Mouse (Mus musculus) liver, embryonic 15.5 days (tissue): ENCODE measurements around the gene Ifi27. TPM values are rescaled to one million over a fixed set of nuclear protein-coding genes. Genes with fewer than 3 reads are reported as not detected.
"Not testable (repeated sequence)": the region's sequence is repeated elsewhere in the genome, so short reads cannot be mapped to it uniquely, and the experiment has no call there.

Experiments used
- ATAC-seq: fragments of 200-750 bp; cut with Nextera tagmentation; 2 replicates; pipeline ENCODE4 v1.8.0; 2017; ENCODE audit warnings: moderate number of reproducible peaks, mild to moderate bottlenecking, moderate library complexity; ENCODE audit not compliant: insufficient read depth
- H3K27ac ChIP-seq: fragments of 300-500 bp; sonication (generic); replicated peaks from 2 replicates; pipeline ENCODE4 v1.5.1; 2015; ENCODE audit warnings: mild to moderate bottlenecking, inconsistent platforms
- H3K27me3 ChIP-seq: fragments of 300-500 bp; sonication (generic); 2 replicates; pipeline ENCODE4 v1.6.1; 2015; ENCODE audit warnings: mild to moderate bottlenecking, inconsistent platforms
- H3K36me3 ChIP-seq: fragments of 300-500 bp; sonication (generic); replicated peaks from 2 replicates; pipeline ENCODE4 v1.6.1; 2015; ENCODE audit warnings: moderate library complexity, mild to moderate bottlenecking, inconsistent platforms
- H3K4me1 ChIP-seq: fragments of 300-500 bp; sonication (generic); replicated peaks from 2 replicates; pipeline ENCODE4 v1.6.1; 2015; ENCODE audit warnings: inconsistent platforms
- H3K4me2 ChIP-seq: fragments of 300-500 bp; sonication (generic); 2 replicates; pipeline ENCODE4 v1.6.1; 2015; ENCODE audit warnings: moderate library complexity, mild to moderate bottlenecking, inconsistent platforms
- H3K4me3 ChIP-seq: fragments of 300-500 bp; sonication (generic); replicated peaks from 2 replicates; pipeline ENCODE4 v1.5.1; 2015; ENCODE audit warnings: mild to moderate bottlenecking, inconsistent platforms
- H3K9ac ChIP-seq: fragments of 300-500 bp; sonication (generic); 2 replicates; pipeline ENCODE4 v1.6.1; 2015; ENCODE audit warnings: moderate library complexity, mild to moderate bottlenecking, inconsistent platforms
- H3K9me3 ChIP-seq: fragments of 300-500 bp; sonication (generic); replicated peaks from 2 replicates; pipeline ENCODE4 v1.6.1; 2016; ENCODE audit warnings: inconsistent platforms
- WGBS: fragments of 180-500 bp; shearing (Covaris S2); methylation state at CpG from one replicate; pipeline ENCODE4 v1.1.7; 2015; ENCODE audit warnings: mixed read lengths; ENCODE audit not compliant: insufficient replicate concordance; 5-methylcytosine and 5-hydroxymethylcytosine counted together
- polyA plus RNA-seq: library from polyadenylated mRNA; unstranded; fragments of >200 nt; fragmentation: Nextera tagmentation; extraction: Ambion mirVana; gene quantifications from 2 replicates; pipeline ENCODE4 v1.2.1, GENCODE M21; 2015

Gene Ifi27
- polyA plus RNA-seq, 1 experiment from 2014 or later, result 31.5 TPM

GRCm38 (mm10) chr12:103408144-103408543 lies 25.9 kb upstream of the Ifi27 start:
- H3K27ac ChIP-seq, result no peak overlapping the region
- no peak overlapping the region for H3K4me2 ChIP-seq
- ATAC-seq, result no peak
- H3K36me3 ChIP-seq, result peaks cover 100% of the 10 kb centered on the region
- 79% methylated on average over 10 of the region's 10 CpGs for WGBS
- H3K9ac ChIP-seq, result no peak overlapping the region
- H3K9me3 ChIP-seq, result no peaks in the 10 kb centered on the region
- no peaks in the 10 kb centered on the region for H3K4me1 ChIP-seq
- H3K4me3 ChIP-seq, result no peak overlapping the region
- no peaks in the 10 kb centered on the region for H3K27me3 ChIP-seq

DNA sequence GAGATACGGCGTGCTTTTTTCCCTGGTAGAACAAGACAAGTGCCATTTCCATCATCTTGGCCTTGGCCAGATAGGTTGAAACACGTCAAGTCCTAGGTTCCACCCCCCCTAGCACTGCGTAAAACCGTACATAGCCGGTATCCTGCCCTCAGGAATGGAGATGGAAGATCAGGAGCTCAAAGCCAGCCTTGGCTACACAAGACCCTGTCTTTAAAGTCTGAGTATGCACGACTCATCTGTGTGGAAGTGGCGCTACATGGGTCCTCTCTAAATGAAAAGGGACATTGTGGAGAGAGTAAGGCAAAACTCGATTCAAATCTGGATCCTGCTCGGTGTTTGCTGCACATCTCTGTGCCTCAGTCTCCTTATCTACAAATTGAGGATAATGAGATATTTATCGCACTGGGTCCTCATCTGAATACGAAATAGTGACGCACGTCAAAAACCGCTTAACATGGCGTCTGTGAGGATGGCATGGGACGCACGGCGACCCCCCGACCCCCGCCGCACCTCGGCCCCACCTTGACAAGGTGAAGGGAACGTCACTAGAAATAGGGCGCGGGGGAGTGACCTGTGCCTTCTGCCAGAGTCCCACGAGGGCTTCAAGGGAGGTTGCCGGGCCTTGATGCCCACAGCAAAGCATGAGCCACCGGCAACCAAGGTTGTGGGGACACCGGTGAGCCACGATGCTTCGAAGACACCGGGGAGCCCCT lies 8.8 kb upstream of the Ifi27 start:
- no peaks in the 10 kb centered on the region for H3K9me3 ChIP-seq
- ATAC-seq, result peak; percentile 19
- H3K9ac ChIP-seq, result peak overlapping the region; percentile 84
- peaks cover 23% of the 10 kb centered on the region for H3K36me3 ChIP-seq
- 7% methylated on average over 33 of the region's 33 CpGs for WGBS
- H3K4me1 ChIP-seq, result peaks cover 43% of the 10 kb centered on the region
- no peaks in the 10 kb centered on the region for H3K27me3 ChIP-seq
- peak overlapping the region; percentile 88 for H3K4me3 ChIP-seq
- H3K4me2 ChIP-seq, result peak overlapping the region; percentile 82
- H3K27ac ChIP-seq, result peak overlapping the region; percentile 71

- peaks cover 40% of the 10 kb centered on the region for H3K4me1 ChIP-seq
- peak within 1 kb of the TSS; percentile 77 for H3K27ac ChIP-seq
- no peaks in the 10 kb centered on the region for H3K27me3 ChIP-seq
- peak; percentile 100 for ATAC-seq
- H3K36me3 ChIP-seq, result peaks cover 23% of the 10 kb centered on the region
- peak within 1 kb of the TSS; percentile 88 for H3K4me3 ChIP-seq
- H3K4me2 ChIP-seq, result peak within 1 kb of the TSS; percentile 82
- H3K9me3 ChIP-seq, result no peaks in the 10 kb centered on the region
- H3K9ac ChIP-seq, result peak within 1 kb of the TSS; percentile 84
- WGBS, result 2% methylated on average over 33 of the region's 33 CpGs
Observed at GRCm38 (mm10) chr12:103425729-103426470, 8.1 kb upstream of the Ifi27 start, which contains the start of gene Ddx24. Gene Ddx24 (minus strand): TSS chr12:103425830.

DNA sequence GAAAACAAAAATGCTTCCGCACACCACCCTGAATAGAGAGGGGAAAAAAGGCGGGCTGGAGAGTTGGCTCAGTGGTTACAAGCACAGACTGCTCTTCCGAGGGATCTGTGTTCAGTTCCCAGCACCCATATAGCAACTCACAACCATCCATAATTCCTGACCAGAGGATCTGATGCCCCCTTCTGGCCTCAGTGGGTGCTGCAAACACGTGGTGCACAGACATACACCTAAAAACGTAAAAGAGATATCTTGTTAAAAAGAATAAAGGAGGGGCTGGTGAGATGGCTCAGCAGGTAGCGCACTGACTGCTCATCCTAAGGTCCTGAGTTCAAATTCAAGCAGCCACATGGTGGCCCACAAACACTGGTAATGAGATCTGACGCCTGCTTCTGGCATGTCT lies 7.3 kb upstream of the Ifi27 start:
- H3K9me3 ChIP-seq, result no peaks in the 10 kb centered on the region
- no peak overlapping the region for H3K4me3 ChIP-seq
- 82% methylated on average over 7 of the region's 7 CpGs for WGBS
- no peak overlapping the region for H3K9ac ChIP-seq
- peaks cover 17% of the 10 kb centered on the region for H3K36me3 ChIP-seq
- no peak overlapping the region for H3K4me2 ChIP-seq
- peaks cover 33% of the 10 kb centered on the region for H3K4me1 ChIP-seq
- H3K27ac ChIP-seq, result no peak overlapping the region
- no peaks in the 10 kb centered on the region for H3K27me3 ChIP-seq
- ATAC-seq, result no peak

- H3K36me3 ChIP-seq, result no peaks in the 10 kb centered on the region
- H3K4me1 ChIP-seq, result peaks cover 9% of the 10 kb centered on the region; the same call in 1 of the 2 replicates
- no peaks in the 10 kb centered on the region for H3K27me3 ChIP-seq
- 74% methylated on average over 2 of the region's 2 CpGs for WGBS
- no peaks in the 10 kb centered on the region for H3K9me3 ChIP-seq
- H3K4me3 ChIP-seq, result no peak overlapping the region
- no peak overlapping the region for H3K4me2 ChIP-seq
- no peak overlapping the region for H3K9ac ChIP-seq
- no peak overlapping the region for H3K27ac ChIP-seq
- ATAC-seq, result no peak
Observed at GRCm38 (mm10) chr12:103433430-103433829, 581 bp upstream of the Ifi27 start.

DNA sequence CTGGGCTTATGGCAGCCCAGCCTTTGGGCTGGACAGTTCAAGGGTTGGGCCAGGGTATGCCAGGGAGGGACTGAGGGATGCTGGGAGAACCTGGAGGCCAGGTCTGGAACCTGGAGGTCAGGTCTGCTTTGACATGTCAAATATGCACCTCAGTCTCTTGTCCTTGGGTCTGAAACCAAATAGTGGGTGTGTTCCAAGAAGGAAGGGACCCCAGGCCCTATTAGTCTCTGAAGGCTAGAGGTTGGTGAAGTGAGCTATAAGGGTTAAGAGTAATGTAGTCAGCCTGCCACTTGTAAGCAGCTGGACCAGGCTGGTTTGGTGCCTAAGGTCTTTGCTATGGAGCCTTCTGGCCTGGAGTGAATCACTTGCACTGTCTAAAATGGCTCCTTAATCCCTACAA lies 850 bp downstream of the Ifi27 start:
- no peaks in the 10 kb centered on the region for H3K9me3 ChIP-seq
- H3K9ac ChIP-seq, result no peak overlapping the region
- peaks cover 9% of the 10 kb centered on the region; the same call in 1 of the 2 replicates for H3K4me1 ChIP-seq
- H3K4me3 ChIP-seq, result peak overlapping the region; percentile 25; the same call in 1 of the 2 replicates
- H3K4me2 ChIP-seq, result peak overlapping the region; percentile 52
- no peak overlapping the region for H3K27ac ChIP-seq
- H3K36me3 ChIP-seq, result no peaks in the 10 kb centered on the region
- no peaks in the 10 kb centered on the region for H3K27me3 ChIP-seq
- no peak for ATAC-seq

DNA sequence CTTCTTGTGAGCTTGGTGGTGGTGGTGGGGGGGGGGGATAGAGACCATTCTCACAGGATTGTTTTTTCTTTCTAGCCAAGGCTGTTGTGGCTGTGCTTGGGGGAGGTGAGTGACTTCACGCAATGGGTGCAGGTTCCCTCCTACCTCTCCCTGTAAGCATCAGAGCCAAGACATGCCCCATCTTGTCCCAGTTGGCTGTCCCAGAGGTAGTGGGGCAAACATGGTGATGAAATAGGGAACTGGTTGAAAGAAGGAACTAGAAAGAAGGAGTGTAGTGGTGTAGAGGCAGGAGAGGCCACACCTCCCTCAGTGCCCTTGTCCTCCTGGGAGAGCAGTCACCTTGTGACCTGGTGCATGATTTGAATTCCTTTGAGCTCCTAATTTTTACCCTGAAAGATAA lies 3.6 kb downstream of the Ifi27 start:
- H3K9ac ChIP-seq, result no peak overlapping the region
- no peaks in the 10 kb centered on the region for H3K9me3 ChIP-seq
- ATAC-seq, result no peak
- H3K36me3 ChIP-seq, result no peaks in the 10 kb centered on the region
- H3K4me2 ChIP-seq, result no peak overlapping the region
- WGBS, result 80% methylated on average over 1 of the region's 1 CpGs
- H3K27ac ChIP-seq, result no peak overlapping the region
- no peaks in the 10 kb centered on the region for H3K27me3 ChIP-seq
- no peak overlapping the region for H3K4me3 ChIP-seq
- peaks cover 9% of the 10 kb centered on the region; the same call in 1 of the 2 replicates for H3K4me1 ChIP-seq

- Histone ChIP-seq H3K4me3 (no peak within 1 kb of the TSS), H3K4me2 (no peak within 1 kb of the TSS), H3K27ac (no peak within 1 kb of the TSS), H3K27me3 (no peaks in the 10 kb centered on the region), H3K9ac (no peak within 1 kb of the TSS), H3K36me3 (no peaks in the 10 kb centered on the region), H3K4me1 (no peaks in the 10 kb centered on the region), H3K9me3 (no peaks in the 10 kb centered on the region)
- 37% methylated on average over 3 of the region's 3 CpGs for WGBS
- ATAC-seq, result no peak
Observed at GRCm38 (mm10) chr12:103443524-103443923, 9.5 kb downstream of the Ifi27 start, which contains the start of gene Ifi27l2a. Gene Ifi27l2a (minus strand): TSS chr12:103443680.

GRCm38 (mm10) chr12:103444261-103444660 lies 10.2 kb downstream of the Ifi27 start:
- H3K27ac ChIP-seq, ATAC-seq, H3K4me1 ChIP-seq, H3K9ac ChIP-seq, H3K4me2 ChIP-seq, H3K9me3 ChIP-seq, H3K27me3 ChIP-seq, H3K36me3 ChIP-seq, H3K4me3 ChIP-seq: not testable (repeated sequence)
- WGBS, result 26% methylated on average over 5 of the region's 7 CpGs

DNA sequence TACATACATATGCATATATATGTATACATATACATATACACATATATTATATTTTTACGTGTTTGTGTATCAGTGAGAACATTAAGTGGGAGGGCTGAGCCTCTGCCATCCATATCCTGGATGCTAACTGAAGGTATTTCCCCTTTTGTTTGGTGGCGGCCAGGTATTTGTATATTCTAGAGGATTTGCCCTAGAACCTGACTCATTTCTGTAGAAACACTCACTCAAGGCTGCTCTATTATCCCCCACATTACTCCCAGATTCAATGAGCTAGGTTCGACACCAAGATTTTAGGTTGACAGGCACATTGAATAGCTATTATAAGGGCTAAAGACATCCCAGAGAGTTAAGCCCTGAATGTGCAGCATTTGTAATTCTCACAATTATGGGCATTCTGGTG lies 11.0 kb downstream of the Ifi27 start:
- H3K9me3 ChIP-seq, result no peaks in the 10 kb centered on the region
- H3K4me1 ChIP-seq, result no peaks in the 10 kb centered on the region
- H3K27ac ChIP-seq, result no peak overlapping the region
- ATAC-seq, result no peak
- 60% methylated on average over 3 of the region's 3 CpGs for WGBS
- no peak overlapping the region for H3K4me2 ChIP-seq
- H3K27me3 ChIP-seq, result no peaks in the 10 kb centered on the region
- H3K36me3 ChIP-seq, result no peaks in the 10 kb centered on the region
- no peak overlapping the region for H3K4me3 ChIP-seq
- H3K9ac ChIP-seq, result no peak overlapping the region

DNA sequence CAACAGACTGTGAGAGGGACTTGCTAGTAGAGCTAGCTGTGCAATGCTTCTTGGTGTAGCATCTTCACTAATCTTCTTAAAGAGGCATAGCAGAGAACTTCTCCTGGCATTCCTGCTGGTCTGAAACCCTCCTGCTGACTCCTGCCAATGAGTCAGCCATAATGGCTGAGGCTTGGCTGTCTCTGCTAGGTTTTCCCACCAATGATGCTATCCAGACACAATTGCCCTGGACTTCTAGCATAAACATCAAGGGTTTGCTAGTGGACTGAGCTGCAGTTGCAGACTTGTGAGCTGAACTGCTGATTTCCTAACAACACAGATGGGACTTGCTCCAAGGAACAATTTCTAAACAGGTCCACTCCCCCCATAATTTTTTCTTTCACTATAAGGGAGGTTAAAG lies 19.4 kb downstream of the Ifi27 start:
- ATAC-seq, result no peak
- no peak overlapping the region for H3K4me2 ChIP-seq
- H3K9me3 ChIP-seq, result no peaks in the 10 kb centered on the region
- H3K9ac ChIP-seq, result no peak overlapping the region
- H3K27ac ChIP-seq, result no peak overlapping the region
- no peaks in the 10 kb centered on the region for H3K4me1 ChIP-seq
- H3K36me3 ChIP-seq, result no peaks in the 10 kb centered on the region
- no peaks in the 10 kb centered on the region for H3K27me3 ChIP-seq
- no peak overlapping the region for H3K4me3 ChIP-seq
